Mouse (Mus musculus): ENCODE data around the gene Vkorc1. TPM values are rescaled to one million over a fixed set of nuclear protein-coding genes. Genes with fewer than 3 reads are reported as not detected.

Vkorc1 gene
- polyA plus RNA-seq, 1 experiment from 2014 or later, result 130 TPM

DNA sequence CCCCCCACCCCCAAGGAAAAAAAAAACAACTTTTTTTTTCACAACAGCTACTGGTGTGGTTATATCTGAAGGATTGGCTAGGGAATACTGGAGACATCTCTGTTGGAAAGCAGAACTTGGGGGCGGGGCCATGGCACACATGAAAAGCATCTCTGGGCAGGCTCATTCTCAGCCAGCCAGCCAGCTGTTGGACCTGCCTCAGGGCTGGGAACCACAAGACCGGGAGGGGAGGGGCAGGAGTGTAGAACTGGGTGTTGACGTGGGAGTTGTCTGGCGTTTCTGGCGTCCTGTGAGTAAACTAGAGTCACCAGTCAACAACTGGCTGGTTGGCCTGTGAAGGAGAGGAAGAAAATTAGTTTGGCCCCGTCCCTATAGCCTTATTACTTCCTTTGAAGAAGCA, 9.5 kb downstream of the Vkorc1 start:
- WGBS, result 42% methylated on average over 6 of the region's 6 CpGs
- H3K4me1 ChIP-seq (replicated peaks; ENCODE audit: control insufficient read depth, insufficient read depth), result no peaks in the 10 kb centered on the region
- no peaks in the 10 kb centered on the region for H3K27me3 ChIP-seq (ENCODE audit: control insufficient read depth, insufficient read depth, low read length)
- H3K4me2 ChIP-seq (replicated peaks; ENCODE audit: low read depth), result no peak overlapping the region
- no peak overlapping the region for H3K4me3 ChIP-seq (ENCODE audit: low read depth, low read length)
- TF ChIP-seq EP300 (optimal IDR thresholded peaks at IDR 0.05), result no peak
- no peak for TF ChIP-seq CTCF (IDR thresholded peaks at IDR 0.05; ENCODE audit: low read depth)
- DNase-seq (ENCODE audit: low spot score), result peak; percentile 64
- H3K9ac ChIP-seq (ENCODE audit: low read length), result no peak overlapping the region
- H3K9me3 ChIP-seq (ENCODE audit: control insufficient read depth, low read length), result no peaks in the 10 kb centered on the region
- peaks cover 22% of the 10 kb centered on the region; the same call in 1 of the 2 replicates for H3K36me3 ChIP-seq (ENCODE audit: control insufficient read depth, insufficient read depth, low read length)
- ATAC-seq (ENCODE audit: low FRiP score, low TSS enrichment), result peak; percentile 36; the same call in 1 of the 2 replicates
- no peak overlapping the region for H3K27ac ChIP-seq (replicated peaks)

GRCm38 (mm10) chr7:127880431-127880830, 15.0 kb downstream of the Vkorc1 start:
- TF ChIP-seq CTCF (IDR thresholded peaks at IDR 0.05; ENCODE audit: low read depth), result no peak
- TF ChIP-seq EP300 (optimal IDR thresholded peaks at IDR 0.05), result no peak
- Histone ChIP-seq H3K4me3 (ENCODE audit: low read depth, low read length) (no peak overlapping the region), H3K4me2 (replicated peaks; ENCODE audit: low read depth) (no peak overlapping the region), H3K9me3 (ENCODE audit: control insufficient read depth, low read length) (no peaks in the 10 kb centered on the region), H3K27me3 (ENCODE audit: control insufficient read depth, insufficient read depth, low read length) (no peaks in the 10 kb centered on the region), H3K27ac (replicated peaks) (no peak overlapping the region), H3K9ac (ENCODE audit: low read length) (no peak overlapping the region), H3K4me1 (replicated peaks; ENCODE audit: control insufficient read depth, insufficient read depth) (0 out of 2 replicates have a peak, but pooled peaks cover 3% of the 10 kb centered on the region), H3K36me3 (ENCODE audit: control insufficient read depth, insufficient read depth, low read length) (peaks cover 36% of the 10 kb centered on the region)
- 82% methylated on average over 12 of the region's 12 CpGs for WGBS
- no peak for DNase-seq (ENCODE audit: low spot score)
- no peak for ATAC-seq (ENCODE audit: low FRiP score, low TSS enrichment)

DNA sequence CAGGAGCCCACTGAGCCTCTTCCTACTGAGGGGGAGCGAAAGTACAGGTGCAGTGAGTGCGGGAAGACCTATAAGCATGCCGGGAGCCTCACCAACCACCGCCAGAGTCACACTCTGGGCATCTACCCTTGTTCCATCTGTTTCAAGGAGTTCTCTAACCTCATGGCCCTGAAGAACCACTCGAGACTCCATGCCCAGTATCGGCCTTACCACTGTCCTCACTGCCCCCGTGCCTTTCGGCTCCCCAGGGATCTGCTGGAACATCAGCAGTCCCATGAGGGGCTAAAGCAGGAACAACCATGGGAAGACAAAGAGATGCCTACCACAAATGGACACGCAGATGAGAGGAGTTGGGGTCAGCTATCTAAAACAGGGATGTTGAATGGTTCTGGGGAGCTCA, 16.1 kb downstream of the Vkorc1 start:
- 96% methylated on average over 9 of the region's 9 CpGs for WGBS

GRCm38 (mm10) chr7:127876467-127877348, 18.7 kb downstream of the Vkorc1 start, which contains the start of gene Zfp668:
TSS of gene Zfp668 (minus strand) at chr7:127876828.
- peak; percentile 79 for ATAC-seq (ENCODE audit: low FRiP score, low TSS enrichment)
- TF ChIP-seq EP300 (optimal IDR thresholded peaks at IDR 0.05), result peak; percentile 67
- no peak; the same call in 1 of the 2 replicates for TF ChIP-seq CTCF (IDR thresholded peaks at IDR 0.05; ENCODE audit: low read depth)

More for the DNA sequence above, 16.1 kb downstream of the Vkorc1 start:
- ATAC-seq (ENCODE audit: low FRiP score, low TSS enrichment) (no peak), DNase-seq (ENCODE audit: low spot score) (no peak)
- no peak overlapping the region for H3K9ac ChIP-seq (ENCODE audit: low read length)
- H3K27ac ChIP-seq (replicated peaks), result no peak overlapping the region
- H3K4me2 ChIP-seq (replicated peaks; ENCODE audit: low read depth), result no peak overlapping the region
- no peaks in the 10 kb centered on the region for H3K27me3 ChIP-seq (ENCODE audit: control insufficient read depth, insufficient read depth, low read length)
- H3K4me3 ChIP-seq (ENCODE audit: low read depth, low read length), result no peak overlapping the region
- H3K36me3 ChIP-seq (ENCODE audit: control insufficient read depth, insufficient read depth, low read length), result peaks cover 33% of the 10 kb centered on the region
- no peaks in the 10 kb centered on the region for H3K9me3 ChIP-seq (ENCODE audit: control insufficient read depth, low read length)
- H3K4me1 ChIP-seq (replicated peaks; ENCODE audit: control insufficient read depth, insufficient read depth), result 0 out of 2 replicates have a peak, but pooled peaks cover 3% of the 10 kb centered on the region
- no peak for TF ChIP-seq EP300 (optimal IDR thresholded peaks at IDR 0.05)
- TF ChIP-seq CTCF (IDR thresholded peaks at IDR 0.05; ENCODE audit: low read depth), result no peak

GRCm38 (mm10) chr7:127876041-127876466, 19.4 kb downstream of the Vkorc1 start, which contains the start of gene Zfp646:
TSS of gene Zfp646 (plus strand) at chr7:127876221.
- under 1% methylated on average over 40 of the region's 41 CpGs for WGBS
- ATAC-seq (ENCODE audit: low FRiP score, low TSS enrichment), result peak; percentile 89

More at GRCm38 (mm10) chr7:127876467-127877348, 18.7 kb downstream of the Vkorc1 start, which contains the start of gene Zfp668:
- H3K27me3 ChIP-seq (ENCODE audit: control insufficient read depth, insufficient read depth, low read length), result no peaks in the 10 kb centered on the region
- peak within 1 kb of the TSS; percentile 97 for H3K4me3 ChIP-seq (ENCODE audit: low read depth, low read length)
- 0% methylated on average over 60 of the region's 60 CpGs for WGBS
- H3K4me2 ChIP-seq (replicated peaks; ENCODE audit: low read depth), result peak within 1 kb of the TSS; percentile 68
- H3K9me3 ChIP-seq (ENCODE audit: control insufficient read depth, low read length), result no peaks in the 10 kb centered on the region
- peak within 1 kb of the TSS; percentile 94 for H3K9ac ChIP-seq (ENCODE audit: low read length)
- 0 out of 2 replicates have a peak, but pooled peaks cover 3% of the 10 kb centered on the region for H3K4me1 ChIP-seq (replicated peaks; ENCODE audit: control insufficient read depth, insufficient read depth)
- peak; percentile 92 for DNase-seq (ENCODE audit: low spot score)
- peaks cover 28% of the 10 kb centered on the region for H3K36me3 ChIP-seq (ENCODE audit: control insufficient read depth, insufficient read depth, low read length)
- peak within 1 kb of the TSS; percentile 97 for H3K27ac ChIP-seq (replicated peaks)

More at GRCm38 (mm10) chr7:127876041-127876466, 19.4 kb downstream of the Vkorc1 start, which contains the start of gene Zfp646:
- Histone ChIP-seq H3K27me3 (ENCODE audit: control insufficient read depth, insufficient read depth, low read length) (no peaks in the 10 kb centered on the region), H3K9ac (ENCODE audit: low read length) (peak within 1 kb of the TSS; percentile 94), H3K4me2 (replicated peaks; ENCODE audit: low read depth) (peak within 1 kb of the TSS; percentile 68), H3K4me3 (ENCODE audit: low read depth, low read length) (peak within 1 kb of the TSS; percentile 97), H3K36me3 (ENCODE audit: control insufficient read depth, insufficient read depth, low read length) (peaks cover 22% of the 10 kb centered on the region), H3K4me1 (replicated peaks; ENCODE audit: control insufficient read depth, insufficient read depth) (0 out of 2 replicates have a peak, but pooled peaks cover 3% of the 10 kb centered on the region), H3K9me3 (ENCODE audit: control insufficient read depth, low read length) (no peaks in the 10 kb centered on the region), H3K27ac (replicated peaks) (peak within 1 kb of the TSS; percentile 97)
- peak; percentile 93 for DNase-seq (ENCODE audit: low spot score)
- no peak for TF ChIP-seq CTCF (IDR thresholded peaks at IDR 0.05; ENCODE audit: low read depth)
- TF ChIP-seq EP300 (optimal IDR thresholded peaks at IDR 0.05), result no peak

Measured in stomach, postnatal 0 days (tissue).